Mouse (Mus musculus): Measurements from ENCODE around the gene Spop.
"Not testable (repeated sequence)": the region's sequence is repeated elsewhere in the genome, so short reads cannot be mapped to it uniquely, and the experiment has no call there.

Gene Spop

DNA sequence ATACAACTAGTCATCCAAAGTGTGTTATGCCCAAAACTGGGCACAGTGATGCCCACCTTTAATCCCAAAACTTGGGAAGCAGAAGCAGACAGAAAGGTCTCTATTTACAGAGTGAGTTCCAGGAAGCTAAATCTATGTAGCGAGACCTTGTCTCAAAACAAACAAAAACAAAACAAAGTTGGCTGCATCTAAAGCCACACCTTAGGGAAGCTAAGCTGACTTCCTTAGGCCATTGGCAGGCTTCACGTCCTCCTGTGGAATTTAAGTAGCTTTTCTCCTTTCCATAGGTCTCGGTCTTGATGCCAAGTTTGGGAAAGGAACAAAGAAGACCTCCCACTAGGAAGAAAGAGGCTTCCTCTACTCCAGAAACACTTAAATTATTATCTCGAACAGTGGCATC, 22.7 kb upstream of the Spop start:
- DNase-seq (ENCODE audit: low read depth, low spot score): no peak

DNA sequence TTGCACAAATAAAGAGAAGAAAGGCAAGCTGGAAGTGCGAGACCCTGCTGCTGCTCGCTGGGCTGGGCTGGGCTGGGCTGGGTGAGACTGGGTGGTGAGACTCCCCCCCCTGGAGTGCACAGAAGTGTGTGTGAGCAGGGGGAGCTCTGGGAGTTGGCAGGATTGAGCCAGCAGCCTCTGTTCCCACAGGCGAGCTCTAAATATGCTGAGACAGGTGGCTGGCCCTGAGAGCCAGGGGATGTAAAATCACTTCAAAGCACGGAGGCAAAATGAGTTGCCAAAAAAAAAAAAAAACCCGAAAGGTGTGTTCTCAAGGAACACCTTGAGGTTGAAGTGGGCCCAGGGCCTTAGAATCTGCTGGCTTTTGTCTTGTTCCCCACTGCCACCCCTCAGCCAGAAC, 22.1 kb upstream of the Spop start:
- no peak for DNase-seq (ENCODE audit: low read depth, low spot score)

DNA sequence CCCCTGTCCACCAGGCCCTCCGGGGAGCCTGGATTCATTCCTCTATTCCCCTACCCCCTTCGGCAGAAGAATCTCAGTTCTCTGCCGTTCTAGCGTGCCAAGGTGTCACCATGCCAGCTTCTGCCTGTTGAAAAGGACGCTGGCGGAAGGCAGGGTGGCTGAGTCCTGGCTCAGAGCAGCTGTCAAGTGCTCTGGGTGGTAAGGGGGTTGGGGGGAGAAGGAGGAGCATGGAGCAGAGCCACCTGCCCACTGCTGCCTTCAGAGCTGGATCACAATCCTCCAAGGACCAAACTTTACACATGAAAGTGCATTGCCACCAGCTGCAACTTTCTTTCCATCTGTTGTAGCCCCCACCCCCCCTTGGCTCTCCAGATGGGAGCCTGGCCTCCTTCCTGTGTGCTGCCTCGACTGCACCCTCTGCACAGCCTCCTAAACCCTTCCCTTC, 21.6 kb upstream of the Spop start:
- DNase-seq (ENCODE audit: low read depth, low spot score): no peak

DNA sequence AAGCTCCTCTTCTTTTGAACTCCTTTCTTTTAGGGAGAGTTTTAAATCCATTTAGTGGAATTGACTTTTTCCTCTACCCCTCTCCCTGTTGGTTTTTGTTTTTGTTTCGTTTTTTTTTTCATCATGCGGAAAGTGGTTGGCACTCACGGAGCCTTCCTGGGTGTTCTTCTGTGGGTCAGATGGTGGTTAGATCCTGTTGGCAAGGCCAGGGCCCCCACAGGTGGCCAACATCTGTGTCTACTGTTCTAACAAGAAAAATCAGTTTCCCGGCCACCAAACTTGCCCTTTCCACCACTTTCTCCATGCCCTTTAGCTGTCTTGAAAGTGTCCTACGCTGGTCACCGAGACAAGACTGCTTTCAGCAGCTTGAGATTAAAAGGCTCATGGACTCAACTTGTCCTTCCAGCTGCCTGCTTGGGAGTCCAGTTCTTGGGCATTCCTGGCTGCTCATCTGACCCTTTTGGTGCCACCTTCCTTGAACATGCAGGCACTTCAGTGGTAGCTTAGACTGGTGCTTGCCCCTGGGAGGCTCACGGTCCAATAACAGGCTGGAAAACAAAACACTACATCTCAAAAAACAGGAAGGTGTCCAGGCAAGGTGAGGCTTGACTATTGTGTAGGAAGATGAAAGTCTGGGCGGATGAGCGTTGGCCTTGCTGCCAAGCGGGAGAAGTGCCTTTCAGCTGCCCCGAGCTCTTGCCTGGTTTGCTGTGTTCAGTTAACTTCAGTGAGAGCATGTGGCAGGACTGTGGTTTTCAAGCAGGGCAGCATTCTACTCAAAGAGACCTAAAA, 21.0 kb upstream of the Spop start:
- DNase-seq (ENCODE audit: low read depth, low spot score): no peak

DNA sequence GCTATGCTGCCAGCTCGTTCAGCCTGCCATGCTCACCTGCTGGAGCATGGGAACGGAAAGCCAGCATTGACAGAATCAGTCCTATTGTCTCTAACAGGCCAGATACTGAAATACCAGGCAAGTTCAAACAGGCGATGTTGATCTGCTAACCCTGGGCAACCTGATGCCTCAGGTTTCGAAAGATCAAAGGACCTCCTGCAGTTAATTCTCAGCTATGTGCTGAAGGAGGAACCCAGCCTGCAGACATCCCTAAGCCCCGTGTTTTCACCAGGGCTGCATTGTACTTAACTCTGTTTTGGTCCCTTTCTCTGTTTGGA, 20.4 kb upstream of the Spop start:
- DNase-seq (ENCODE audit: low read depth, low spot score): no peak

DNA sequence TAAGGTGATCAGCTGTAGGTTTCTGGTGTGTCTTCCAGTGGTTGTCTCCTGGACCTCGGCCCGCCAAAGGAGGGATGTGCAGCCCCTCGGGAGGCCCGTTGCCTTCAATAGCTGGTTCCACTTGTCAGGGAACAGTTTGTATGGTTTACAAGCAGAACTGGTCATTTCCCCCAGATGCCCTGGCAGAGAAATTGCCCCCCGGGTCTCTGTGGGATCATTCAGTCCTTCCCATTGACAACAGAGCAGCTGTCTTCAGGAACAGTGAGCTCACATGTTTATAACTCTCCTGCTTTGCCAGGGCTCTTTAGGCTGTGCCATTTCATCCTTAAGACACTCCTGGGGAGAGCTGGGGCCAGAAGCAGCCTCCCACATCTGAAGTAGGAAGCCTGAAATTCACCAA, 19.8 kb upstream of the Spop start:
- no peak for DNase-seq (ENCODE audit: low read depth, low spot score)

DNA sequence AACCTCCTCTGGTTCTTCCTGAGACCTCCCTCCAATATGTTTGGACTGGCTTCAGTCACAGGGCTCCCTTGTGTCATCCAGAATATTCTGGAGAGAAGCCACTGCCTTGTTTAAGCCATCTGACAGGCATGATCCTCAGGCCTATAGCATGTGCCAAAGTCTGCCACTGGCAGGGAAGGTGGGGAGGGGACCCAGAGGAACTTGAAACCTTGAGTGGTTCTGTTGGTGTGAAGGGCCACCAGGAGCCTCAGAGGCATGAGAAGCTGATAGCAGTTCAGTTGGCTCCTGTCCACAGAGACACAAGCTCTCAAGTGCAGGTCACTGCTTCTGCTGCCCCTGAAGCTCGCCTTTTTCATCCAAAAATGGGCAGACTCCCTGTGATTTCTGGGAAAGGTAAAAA, 17.3 kb upstream of the Spop start:
- no peak for DNase-seq (ENCODE audit: low read depth, low spot score)

DNA sequence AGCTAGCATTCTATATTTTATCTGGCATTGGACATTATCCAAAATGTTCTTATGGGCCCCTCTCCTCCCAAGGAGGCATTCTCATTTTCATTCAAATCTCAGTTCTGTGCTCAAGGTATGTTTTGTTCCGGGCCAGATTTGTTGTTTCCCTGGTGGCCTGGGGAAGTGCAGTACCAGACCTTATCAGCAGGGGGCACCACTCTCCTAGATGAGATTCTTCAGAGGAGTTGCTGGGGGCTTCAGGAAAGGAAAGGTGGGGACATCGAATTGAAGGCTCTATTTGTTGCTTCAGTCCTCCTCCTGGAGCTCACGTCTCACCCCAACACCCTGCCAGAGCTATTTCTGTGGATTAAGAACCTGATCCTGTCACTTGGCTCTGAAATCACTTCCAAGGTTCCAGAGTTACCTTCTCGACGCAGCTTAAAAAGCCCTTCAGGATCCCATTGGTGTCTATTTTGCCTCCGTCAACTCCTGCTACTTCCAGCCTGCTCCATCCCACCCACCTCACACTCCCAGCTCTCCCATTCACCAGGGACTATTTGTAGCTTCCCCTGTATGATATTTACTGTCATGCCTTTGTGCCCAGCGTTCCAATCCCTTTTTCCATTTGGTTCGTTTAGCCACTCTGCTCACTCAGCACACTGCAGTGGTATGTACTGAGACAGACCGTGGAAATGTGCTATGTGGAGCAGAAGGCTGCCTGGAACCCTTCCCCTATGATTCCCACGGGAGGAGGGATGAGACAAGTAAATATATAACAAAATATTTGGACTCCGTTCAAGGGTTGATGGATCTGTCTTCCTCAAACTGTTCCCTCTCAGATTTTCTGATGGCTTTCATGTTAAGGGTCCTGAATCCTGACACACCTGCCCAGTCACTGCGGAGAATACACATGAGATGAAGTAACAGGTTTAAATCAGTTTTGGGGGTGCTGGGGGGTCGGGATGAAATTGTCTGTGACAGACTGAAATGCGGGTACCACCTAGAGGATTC, 15.7 kb upstream of the Spop start:
- DNase-seq (ENCODE audit: low read depth, low spot score): peak; percentile 74

DNA sequence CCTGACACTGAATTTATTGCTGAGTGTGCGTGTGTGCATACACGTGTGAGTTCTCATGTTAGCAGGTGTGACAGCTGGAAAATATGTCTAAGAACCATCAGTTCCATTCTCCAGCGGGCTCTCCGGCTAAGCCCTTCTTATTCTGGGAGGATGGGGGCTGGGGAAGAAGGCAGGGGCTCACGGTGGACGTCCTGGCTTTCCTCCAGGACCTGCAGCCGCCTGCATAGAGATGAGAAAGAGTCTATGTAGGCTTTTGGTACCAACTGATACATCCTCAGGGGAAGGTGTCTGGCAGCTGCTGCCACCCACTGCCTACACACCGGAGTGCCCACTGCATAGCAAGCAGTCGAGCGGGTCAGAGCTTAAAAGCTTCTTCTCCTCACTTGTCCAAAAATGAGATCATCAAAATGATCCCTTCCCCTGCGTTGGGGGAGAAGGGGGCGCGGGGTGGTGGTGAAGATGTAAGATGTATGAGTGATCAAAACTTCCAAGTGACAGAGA, 14.3 kb upstream of the Spop start:
- no peak for DNase-seq (ENCODE audit: low read depth, low spot score)

DNA sequence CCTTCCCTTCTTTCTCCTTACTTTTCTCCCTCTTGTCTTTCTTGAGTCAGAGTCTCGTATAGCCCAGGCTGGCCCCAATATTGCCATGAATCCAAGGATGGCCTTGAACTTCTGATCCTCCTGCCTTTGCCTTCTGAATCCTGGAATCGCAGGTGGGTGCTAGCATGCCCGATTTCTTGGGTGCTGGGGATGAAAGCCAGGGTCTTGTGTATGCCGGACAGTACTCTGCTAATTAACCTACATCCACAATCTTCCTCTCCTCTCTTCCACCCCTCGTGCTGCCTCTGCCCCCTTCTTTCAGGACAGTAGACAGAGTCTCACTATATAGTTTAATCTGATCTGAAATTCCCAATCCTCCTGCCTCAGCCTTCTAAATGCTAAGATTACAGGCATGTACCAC, 12.3 kb upstream of the Spop start:
- DNase-seq (ENCODE audit: low read depth, low spot score): no peak

DNA sequence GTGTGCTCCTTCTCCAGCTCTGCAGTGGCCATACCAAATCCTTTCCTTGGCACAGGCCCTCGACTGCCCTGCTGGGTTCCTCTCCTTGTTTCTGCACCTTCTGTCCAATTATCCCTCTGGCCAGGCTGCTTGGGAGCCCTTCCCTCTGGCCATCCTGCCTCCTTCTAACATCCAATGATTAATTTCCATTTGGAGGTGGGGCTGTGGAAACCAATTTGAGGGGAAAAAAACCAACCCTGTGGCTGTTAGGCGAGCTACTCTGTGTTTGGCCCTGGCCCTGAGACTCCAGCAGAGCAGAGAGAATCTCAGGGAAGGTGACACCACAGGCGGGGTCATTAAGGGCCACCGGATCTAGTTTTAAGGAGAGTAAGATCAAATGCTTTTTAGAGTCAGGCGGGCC, 11.7 kb upstream of the Spop start:
- DNase-seq (ENCODE audit: low read depth, low spot score): no peak

DNA sequence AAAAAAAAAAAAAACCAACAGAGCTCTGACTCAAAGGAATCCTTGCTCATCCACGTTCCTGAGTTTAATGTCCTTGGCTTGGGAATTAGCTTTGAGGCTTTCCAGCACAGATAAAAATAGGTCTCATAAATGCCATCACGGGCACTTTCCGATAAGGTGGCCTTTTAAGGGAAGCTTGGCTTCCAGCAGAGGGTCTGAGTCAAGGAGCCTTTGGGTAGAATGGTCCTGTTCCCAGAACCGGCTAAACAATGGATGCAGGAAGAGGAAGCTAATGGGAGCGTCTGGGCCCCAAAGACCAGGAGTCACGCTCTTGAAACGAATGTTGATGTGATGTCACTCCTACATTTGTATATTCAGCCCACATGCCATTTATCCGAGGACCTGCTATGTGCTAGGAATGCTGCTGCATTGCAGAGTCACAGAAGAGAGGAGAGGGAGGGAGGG, 11.2 kb upstream of the Spop start:
- no peak for DNase-seq (ENCODE audit: low read depth, low spot score)

DNA sequence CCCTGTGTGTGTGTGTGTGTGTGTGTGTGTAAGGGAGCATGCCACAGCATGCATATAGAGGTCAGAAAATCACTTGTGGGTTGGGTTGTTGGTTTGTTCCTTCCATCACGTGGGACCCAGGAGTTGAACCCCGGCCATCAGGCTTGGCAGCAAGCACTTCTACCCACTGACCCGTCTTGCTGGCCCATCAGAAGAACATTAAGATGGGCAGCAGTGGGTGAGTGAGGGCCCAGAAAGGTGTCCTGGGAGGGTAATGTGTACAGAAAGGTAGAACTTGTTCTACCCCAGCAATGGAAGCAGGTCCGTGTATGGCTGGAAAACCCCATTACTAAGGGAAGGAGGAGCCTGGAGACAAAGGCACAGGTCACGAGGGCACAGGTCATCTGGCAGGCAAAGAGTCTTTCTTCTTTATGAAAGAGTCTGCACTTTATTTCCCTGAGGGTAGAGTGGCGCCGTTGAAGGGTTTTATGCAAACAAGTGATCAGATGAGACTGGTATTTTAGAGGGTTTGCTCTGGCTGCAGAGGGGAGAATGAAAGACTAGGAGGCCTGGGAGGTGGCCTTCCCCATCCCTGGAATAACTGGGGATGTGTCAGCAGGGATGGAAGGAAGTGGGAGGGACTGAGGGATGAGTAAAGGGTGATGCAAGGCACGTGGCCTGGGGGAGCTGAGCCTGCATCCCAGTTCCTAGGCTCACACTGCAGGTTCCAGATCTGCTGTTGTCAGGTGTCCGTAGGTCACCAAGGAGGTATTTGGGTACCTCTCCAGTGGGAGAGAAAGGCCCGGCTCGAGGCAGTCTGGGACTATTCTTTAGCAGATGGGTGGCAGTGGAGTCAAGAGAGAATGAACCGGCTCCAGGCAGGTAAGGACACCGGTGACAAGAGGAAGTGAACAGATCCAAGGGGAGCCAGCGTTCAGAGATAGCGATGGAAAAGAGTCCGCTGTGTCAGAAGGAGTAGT, 10.2 kb upstream of the Spop start:
- no peak for DNase-seq (ENCODE audit: low read depth, low spot score)

DNA sequence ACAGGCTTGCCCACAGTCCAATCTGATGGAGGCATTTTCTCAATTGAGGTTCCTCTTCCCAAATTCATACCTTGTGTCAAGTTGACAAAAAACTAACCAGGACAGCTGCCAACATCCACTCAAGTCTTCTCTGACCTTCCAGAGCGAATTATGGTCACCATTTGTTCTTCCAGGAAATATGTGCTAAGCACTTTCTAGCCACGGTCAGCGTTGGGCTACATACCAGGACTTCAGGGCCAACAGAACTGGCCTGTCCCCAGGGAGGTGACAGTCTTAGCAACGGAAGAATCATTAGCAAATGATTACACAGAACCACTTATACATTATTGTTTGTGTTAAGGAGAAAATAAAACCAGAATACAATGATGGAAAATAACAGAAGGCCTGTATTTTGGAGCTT, 8.1 kb upstream of the Spop start:
- no peak for DNase-seq (ENCODE audit: low read depth, low spot score)

DNA sequence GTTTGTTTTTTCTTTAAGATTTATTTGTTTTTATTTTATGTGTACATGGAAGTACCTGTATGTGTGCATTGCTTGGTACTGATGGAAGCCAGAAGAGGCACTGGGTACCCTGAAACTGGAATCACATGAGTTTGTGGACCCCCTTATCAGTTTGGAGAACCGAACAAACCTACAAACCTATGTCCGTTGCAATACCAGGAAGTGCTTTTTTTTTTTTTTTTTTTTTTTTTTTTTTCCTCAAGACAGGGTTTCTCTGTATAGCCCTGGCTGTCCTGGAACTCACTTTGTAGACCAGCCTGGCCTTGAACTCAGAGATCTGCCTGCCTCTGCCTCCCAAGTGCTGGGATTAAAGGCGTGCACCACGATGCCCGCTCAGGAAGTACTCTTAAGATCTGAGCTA, 7.5 kb upstream of the Spop start:
- not testable (repeated sequence) for DNase-seq (ENCODE audit: low read depth, low spot score)

DNA sequence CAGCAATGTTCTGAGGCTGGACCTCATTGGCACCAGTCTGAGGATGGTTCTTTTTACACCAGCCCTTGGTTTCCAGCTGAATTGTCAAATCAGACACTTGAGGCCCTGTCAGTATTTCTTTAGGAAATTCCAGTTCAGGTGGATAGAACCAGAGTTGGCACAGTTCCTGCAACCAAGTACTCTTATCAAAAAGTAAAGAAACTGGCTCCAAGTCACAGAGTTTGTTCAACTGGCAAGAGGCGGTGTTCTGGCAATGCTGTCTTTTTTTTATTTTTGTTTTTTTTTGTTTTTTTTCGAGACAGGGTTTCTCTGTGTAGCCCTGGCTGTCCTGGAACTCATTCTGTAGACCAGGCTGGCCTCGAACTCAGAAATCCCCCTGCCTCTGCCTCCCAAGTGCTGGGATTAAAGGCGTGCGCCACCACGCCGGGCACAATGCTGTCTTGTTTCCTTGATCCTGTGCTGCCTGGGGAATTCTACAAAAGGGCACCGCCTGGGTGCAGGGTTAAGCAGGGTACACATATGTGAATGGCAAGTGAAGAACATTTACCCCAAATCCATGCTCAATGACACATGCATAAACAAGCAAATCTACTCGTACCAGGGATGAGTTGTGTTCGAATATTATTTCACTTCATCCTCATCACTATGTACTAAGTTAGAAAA, 4.3 kb upstream of the Spop start:
- DNase-seq (ENCODE audit: low read depth, low spot score): no peak

DNA sequence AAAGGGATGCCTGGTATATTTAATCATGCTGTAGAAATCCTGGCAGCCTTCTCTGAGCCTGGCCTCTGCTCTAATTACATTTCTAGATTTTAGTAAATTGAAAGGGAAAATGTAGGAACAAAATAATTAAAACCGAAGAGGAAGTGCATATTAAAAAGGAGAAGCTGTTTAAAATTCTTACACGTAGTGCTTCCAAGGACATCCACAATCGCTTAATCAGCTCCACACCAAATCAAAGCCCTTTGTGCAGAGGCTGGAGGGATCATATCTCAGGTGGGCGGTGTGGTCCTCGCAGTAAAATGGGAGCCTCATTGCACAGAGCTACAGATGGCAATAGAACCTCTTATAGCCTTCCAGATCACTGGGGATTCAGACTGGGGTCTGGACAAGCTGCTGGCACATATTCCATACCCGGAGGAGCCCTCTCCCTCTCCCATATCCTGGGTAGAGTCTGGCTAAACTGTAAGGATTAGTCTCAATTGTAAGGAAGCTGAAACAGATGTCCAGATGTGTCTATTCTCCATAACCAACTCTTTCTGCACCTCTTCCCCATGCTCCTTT, 2.3 kb upstream of the Spop start:
- DNase-seq (ENCODE audit: low read depth, low spot score): no peak

DNA sequence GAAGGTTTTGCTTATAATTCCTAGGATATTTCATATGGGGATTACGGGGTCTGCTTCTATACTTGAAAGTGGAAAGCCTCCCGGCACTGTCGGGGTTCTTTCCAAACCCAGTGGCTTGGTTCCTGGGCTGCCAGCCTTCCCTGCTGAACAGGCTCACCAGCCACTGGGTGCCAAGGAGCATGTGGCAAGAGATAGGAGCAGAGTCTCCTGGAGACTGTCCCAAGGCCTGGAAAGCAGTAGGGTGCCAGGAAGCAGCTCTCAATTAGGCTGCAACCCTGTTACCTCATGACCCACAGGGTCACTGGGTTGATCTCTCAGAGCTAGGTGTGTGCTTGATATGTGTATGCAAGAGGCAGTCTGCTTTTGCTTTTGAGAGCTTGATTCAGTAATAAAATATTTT, 1.3 kb upstream of the Spop start:
- no peak for DNase-seq (ENCODE audit: low read depth, low spot score)

DNA sequence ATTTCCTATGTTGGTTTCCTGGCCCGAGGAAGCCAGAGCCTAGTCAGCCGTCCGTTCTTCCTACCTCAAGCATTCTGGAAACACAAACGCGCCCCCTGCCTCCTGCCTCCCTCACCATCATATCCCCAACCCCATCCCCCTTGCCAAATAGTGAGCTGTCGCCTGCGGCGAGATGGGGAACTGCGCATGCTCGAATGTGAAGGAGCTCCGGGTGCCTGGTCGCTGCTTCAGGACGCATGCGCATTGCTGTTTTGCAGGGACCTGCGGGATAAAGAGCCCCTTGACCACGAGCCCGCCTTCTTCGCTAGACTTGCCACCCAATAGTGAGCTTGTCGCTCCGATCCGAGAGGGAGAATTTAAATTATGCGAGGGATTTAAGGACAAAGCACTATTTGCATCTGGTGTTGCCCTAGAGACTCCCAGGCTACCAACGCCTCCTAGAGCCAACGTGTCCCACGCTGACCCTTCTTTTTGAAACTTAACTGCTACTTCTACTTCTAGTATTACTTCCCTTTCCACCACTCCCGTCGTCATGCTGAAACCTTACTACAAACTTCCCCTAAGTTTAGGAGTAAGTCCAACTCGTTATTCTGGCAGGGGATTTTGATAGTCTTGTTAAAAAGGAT, 769 bp downstream of the Spop start:
- peak; percentile 93 for DNase-seq (ENCODE audit: low read depth, low spot score)

DNA sequence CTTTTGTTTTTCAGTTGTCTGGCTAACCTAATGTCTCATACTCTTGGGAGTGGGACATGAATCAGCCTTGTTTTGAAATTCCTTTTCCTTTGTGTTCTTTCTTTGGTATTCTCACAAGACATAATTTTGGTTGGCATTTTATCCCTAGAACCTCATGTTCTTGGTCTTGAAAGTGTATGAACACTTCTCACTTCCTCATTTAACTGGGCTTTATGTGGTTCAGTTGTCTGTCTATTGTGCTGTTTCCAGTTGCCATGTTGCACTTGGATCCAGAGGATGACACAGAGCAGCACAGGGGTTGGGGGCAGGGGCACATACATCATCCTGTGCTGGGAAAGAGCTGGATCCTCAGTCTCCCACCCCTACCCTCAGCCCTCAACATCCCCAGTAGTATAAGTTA, 2.1 kb downstream of the Spop start:
- DNase-seq (ENCODE audit: low read depth, low spot score): no peak
